Mouse (Mus musculus): ENCODE data around the gene Grap.

The Grap gene

DNA sequence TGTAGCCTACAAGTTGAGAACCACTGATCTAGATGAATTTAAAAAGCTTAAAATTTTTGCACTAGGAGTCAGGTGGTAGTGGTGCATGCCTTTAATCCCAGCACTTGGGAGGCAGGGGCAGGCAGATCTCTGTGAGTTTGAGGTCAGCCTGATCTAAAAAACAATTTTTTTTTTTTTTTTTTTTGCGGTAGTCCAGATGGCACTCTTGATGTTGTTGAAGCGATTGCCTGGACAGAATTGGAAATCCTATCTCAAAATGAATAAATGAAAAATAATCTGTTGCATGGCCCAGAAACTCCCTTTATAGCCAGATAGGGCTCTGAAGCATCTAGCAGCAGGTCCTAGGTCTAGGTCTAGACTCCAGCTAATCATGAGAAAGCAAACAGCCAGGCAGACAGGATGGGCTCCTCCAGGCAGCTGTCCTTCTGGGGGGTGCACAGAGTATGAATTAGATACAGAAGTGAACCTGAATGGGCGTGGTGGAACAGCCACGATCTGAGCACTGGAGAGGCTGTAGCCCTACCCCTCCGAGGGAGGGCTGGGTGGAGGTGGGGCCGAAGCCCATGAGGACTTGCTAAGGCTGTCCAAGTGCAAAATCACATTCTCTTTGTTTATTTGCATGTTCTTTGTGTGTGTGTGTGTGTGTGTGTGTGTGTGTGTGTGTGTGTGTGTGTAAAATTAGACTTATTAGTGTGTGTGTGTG lies 3.2 kb downstream of the Grap start:
- no peak for DNase-seq (ENCODE audit: extremely low spot score, low read depth, low spot score)

GRCm38 (mm10) chr11:61657432-61657831 lies 4.4 kb downstream of the Grap start:
- no peak for DNase-seq (ENCODE audit: extremely low spot score, low read depth, low spot score)

GRCm38 (mm10) chr11:61658360-61658922 lies 5.4 kb downstream of the Grap start:
- DNase-seq (ENCODE audit: extremely low spot score, low read depth, low spot score), result no peak

GRCm38 (mm10) chr11:61659011-61659858 lies 6.2 kb downstream of the Grap start:
- no peak for DNase-seq (ENCODE audit: extremely low spot score, low read depth, low spot score)

DNA sequence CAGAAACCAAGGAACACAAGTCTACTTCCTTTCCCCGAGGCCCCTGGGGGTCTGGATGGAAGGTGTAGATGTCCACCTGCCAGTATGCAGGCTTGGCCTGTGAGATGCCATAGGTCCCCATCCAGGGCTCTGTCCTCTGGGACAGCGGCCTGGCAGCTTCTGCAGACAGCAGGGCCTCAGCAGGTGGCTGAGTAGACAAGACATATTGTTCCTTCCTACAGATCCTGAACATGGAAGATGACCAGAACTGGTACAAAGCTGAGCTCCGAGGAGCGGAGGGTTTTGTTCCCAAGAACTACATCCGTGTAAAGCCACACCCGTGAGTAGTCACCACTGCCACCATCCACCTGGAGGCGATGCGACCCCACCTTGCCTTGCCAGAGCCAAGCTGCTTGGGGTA lies 6.9 kb downstream of the Grap start:
- DNase-seq (ENCODE audit: extremely low spot score, low read depth, low spot score), result no peak

DNA sequence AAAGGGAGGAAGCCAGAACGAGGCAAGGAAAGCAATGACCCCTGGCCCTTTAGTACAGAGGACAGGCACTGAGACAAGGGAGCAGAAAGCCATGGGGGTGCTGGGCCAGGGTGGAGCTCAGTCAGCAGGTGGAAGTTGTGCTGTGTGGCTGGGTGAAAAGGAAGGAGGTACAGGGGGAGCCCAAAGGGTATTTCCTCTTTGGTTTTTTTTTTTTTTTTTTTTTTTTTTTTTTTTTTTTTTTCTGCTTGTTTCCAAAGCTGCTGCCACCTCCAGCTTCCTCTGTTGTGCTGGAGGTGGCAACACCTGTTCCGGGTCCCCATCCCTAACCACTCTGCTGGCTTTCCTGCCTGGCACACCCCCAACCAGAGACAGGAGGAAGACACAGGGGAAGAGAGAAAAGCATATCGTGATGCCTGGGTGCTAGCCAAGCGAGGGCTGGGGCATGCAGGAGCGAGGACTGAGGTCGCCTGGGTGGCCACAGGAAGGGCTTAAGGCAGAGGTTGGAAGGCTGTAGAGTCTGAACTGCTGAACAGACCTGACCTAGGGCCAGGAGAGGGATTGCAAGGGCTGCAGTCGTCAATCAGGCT lies 7.8 kb downstream of the Grap start:
- DNase-seq (ENCODE audit: extremely low spot score, low read depth, low spot score), result no peak

DNA sequence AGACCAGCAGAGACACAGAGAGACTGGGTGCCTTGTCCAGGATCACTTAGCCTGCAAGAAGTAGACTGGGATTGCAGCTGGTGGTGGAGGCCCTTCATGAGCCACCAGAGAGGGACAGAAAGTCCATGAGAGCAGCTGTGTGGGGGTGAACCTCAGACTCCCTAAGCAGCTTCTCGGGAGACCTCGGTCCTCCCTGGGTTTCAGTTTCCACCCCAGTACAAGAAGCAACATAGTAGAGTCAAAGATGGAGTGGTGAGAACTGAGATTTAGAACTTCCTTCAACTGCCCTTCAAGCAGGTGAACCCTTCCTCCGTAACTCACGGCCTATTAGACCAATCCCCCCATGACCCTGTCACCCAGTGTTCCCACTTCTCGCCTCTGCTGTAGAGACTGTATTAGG lies 9.1 kb downstream of the Grap start:
- DNase-seq (ENCODE audit: extremely low spot score, low read depth, low spot score), result no peak

DNA sequence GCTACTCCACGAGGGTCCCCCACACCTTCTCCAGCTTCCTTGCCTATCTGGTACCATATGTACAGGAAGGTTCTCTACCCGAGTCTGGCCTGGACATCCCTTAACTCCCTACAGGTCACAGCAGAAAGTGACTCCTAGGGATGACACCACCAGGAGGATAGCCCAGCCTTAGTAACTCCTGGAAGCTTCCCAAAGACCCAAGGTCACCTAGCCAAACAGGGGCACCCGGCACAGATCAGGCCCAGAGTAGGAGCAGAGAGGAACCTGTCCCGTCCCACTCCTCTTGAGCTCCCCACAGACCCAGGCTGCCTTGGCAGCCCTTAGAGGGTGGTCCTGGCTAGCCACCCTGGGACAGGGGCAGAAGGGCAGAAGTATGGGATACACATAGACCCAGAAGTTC lies 12.3 kb downstream of the Grap start:
- DNase-seq (ENCODE audit: extremely low spot score, low read depth, low spot score), result no peak

DNA sequence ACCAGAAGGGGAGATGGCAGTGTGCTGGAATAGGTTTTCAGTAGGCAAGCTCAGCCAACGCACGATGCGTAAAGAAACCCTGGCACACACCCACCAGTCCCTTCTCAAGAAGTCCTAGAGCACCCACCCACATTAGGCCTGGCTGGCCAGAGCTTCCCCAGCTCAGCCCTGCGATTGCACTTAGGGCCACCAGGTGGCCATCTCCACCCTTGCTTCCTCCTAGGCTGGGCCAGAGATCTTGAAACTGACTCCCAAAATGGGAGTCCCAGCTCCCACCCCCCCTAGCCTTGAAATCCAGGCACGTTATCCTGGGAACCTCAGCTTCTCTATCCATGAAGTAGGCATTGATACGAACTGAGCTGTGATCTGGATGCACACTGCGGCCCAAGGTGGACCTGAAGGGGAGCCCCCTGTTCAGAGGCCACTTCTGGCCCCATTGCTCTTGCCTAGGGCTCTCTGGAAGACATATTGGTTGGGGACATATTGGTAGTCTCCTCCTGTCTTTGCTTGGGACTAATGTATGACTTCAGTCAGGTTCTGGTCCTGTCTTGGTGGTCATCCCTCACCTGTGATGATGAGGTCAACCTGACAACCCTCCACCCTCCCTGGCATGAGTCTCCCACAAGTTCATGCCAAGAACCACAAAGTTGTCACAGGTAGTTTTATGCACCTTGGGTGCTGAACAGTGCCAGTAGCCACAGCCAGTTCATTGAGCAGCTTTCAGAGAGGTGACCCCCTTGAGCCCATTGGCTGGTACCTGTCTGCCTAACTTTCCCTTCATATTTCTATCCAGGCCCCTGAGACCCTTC lies 13.1 kb downstream of the Grap start:
- DNase-seq (ENCODE audit: extremely low spot score, low read depth, low spot score), result no peak

- no peak for DNase-seq (ENCODE audit: extremely low spot score, low read depth, low spot score)
Measured at GRCm38 (mm10) chr11:61667248-61667647, 14.2 kb downstream of the Grap start.

DNA sequence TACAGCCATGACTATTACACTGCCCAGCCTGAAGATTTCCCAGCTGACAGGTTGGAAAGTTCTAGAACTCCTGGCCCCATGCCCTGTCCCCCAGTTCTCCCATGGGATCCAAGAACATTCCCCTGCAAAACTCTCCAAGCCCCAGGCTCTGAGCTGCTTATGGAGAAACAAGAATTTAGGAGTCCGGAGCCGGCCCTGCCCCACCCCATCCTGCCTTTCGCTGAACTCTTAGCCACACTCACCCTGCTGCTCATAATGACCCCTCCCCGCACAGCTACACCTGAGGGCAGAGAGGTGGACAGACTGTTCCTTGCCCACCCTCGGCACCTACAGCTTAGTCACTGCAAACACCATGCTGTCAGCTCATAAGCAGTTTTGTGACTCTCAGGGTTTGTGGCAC lies 14.7 kb downstream of the Grap start:
- DNase-seq (ENCODE audit: extremely low spot score, low read depth, low spot score), result no peak

DNA sequence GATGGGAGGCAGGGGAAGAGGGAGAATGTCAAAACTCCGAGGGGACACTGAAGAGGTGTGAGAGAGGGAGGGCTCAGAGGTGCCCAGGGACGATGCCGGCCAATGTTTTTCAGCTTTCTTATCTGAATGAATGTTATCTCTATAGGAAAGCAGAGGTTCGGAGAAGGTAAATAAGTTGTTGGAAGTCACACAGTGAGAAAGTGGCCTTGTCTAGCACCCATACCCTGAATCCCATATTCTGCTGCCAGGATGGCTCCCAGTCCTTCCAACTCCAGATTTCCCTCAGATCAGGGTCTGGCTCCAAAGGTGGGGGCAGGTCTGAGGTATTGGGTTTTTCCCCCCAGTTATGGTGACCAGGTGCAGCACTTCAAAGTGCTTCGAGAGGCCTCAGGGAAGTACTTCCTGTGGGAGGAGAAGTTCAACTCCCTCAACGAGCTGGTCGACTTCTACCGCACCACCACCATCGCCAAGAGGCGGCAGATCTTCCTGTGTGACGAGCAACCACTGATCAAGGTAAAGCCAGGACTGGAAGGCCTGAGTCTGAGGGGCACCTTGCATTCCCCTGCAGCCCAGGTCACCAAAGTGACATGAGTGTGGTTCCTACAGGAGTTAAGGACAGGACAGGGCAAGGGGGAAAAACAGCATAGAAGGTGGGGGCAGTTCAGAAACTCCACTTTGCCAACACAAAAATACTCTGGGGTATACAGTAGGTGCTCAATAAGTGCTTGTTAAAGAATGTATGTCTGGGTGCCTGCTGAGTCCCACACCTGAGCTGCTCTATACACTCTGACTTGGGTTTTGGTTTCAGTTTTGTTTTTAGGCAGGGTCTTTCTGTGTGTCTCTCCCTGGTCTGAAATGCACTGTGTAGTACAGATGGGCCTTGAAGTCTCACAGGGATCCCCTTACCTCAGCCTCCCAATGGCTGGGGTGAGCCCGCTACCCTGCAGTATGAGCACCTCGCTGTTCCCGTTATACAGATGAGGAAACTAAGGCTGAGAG lies 16.7 kb downstream of the Grap start:
- DNase-seq (ENCODE audit: extremely low spot score, low read depth, low spot score), result no peak

DNA sequence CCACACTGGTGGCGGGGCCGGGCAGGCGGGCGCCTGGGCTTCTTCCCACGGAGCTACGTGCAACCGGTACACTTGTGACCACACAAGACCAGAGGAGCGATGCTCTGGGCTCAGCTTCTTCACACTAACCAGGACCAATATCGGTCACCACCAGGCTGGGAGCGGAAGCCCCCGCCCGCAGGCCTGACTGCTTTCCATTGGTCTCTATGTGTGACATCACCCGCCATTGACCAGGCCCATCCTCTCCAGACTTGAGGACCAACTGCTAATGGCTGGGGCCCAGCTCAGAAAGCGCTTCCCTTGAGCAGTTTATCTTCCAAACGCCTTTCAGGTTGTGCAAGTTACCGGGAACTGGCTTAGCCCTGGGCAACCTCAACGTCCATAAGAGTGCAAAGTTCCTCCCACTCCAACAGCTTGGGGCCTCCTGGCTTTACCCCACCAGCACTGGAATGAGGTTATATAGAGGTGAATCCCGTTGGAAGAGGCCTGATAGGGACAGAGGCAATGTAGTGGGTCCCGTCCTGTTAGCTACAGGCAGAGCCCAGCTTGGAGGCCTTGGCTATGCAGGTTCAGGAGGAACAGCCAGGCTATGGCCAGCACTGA lies 18.8 kb downstream of the Grap start:
- DNase-seq (ENCODE audit: extremely low spot score, low read depth, low spot score), result no peak

- DNase-seq (ENCODE audit: extremely low spot score, low read depth, low spot score), result no peak
Measured at GRCm38 (mm10) chr11:61673686-61674085, 20.6 kb downstream of the Grap start.

GRCm38 (mm10) chr11:61674151-61674838 lies 21.2 kb downstream of the Grap start:
- DNase-seq (ENCODE audit: extremely low spot score, low read depth, low spot score), result no peak

GRCm38 (mm10) chr11:61674839-61675159 lies 21.7 kb downstream of the Grap start:
- peak; percentile 28 for DNase-seq (ENCODE audit: extremely low spot score, low read depth, low spot score)

GRCm38 (mm10) chr11:61675332-61675731 lies 22.3 kb downstream of the Grap start:
- no peak for DNase-seq (ENCODE audit: extremely low spot score, low read depth, low spot score)

- no peak for DNase-seq (ENCODE audit: extremely low spot score, low read depth, low spot score)
Measured at GRCm38 (mm10) chr11:61676216-61676854, 23.3 kb downstream of the Grap start.
